Mouse (Mus musculus): ENCODE measurements around the gene Smad1. TPM values are rescaled to one million over a fixed set of nuclear protein-coding genes. Genes with fewer than 3 reads are reported as not detected.

The Smad1 gene
- polyA plus RNA-seq, 1 experiment from 2014 or later, result 18.5 TPM

DNA sequence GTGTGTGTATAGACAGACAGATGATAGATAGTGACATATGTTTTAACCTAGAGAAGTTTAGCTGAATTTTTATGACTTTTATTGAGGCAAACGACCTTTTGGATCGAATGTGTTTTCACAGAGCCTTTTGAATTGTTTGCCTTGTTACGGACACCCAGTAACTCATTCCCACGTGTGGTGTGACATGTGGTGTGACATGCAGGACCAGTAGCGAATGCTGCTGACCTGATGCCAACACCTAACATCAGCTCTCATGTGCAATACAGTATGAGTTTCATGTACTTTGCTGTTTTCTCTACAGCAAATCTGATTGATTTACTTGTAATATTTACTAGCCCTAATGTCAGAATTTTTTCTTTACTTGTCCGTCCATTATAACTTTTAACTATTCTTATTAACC, 53.5 kb downstream of the Smad1 start:
- WGBS, result 81% methylated on average over 6 of the region's 6 CpGs
- no peak overlapping the region for H3K27ac ChIP-seq (ENCODE audit: low read depth, low read length)
- no peak overlapping the region for H3K4me2 ChIP-seq
- no peak overlapping the region for H3K4me3 ChIP-seq (ENCODE audit: low read depth, low read length)
- H3K9me3 ChIP-seq (ENCODE audit: control insufficient read depth, low read length), result no peaks in the 10 kb centered on the region
- no peaks in the 10 kb centered on the region for H3K4me1 ChIP-seq (replicated peaks; ENCODE audit: control insufficient read depth, insufficient read depth, low read length)
- H3K27me3 ChIP-seq (replicated peaks; ENCODE audit: control insufficient read depth, insufficient read depth, low read length), result no peaks in the 10 kb centered on the region
- peaks cover 5% of the 10 kb centered on the region; the same call in 1 of the 2 replicates for H3K36me3 ChIP-seq (ENCODE audit: control insufficient read depth, insufficient read depth, low read length)
- ATAC-seq (replicated peaks; ENCODE audit: low FRiP score) (no peak), DNase-seq (ENCODE audit: low spot score) (no peak)
- no peak overlapping the region for H3K9ac ChIP-seq (ENCODE audit: low read depth, low read length)

DNA sequence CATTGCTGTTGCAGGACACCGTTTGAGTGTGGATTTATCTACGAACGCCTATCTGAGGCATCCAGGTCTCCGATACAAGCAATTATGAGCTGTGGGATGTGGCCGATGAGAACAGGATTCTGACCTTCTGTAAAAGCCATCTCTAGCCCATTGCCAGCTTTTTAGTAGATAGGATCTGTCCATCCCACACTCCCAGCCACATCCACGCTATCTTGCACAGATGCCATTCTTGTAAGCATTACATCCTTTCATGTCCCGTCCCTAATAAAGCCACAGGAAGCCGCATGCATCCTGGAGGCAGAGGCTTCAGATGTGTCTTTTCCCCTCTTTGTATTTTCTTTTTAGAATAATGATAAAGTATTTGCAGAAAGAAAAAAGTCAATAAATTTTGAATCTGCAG, 58.1 kb downstream of the Smad1 start:
- H3K4me2 ChIP-seq, result no peak overlapping the region
- H3K27ac ChIP-seq (ENCODE audit: low read depth, low read length), result no peak overlapping the region
- 69% methylated on average over 8 of the region's 8 CpGs for WGBS
- no peaks in the 10 kb centered on the region for H3K27me3 ChIP-seq (replicated peaks; ENCODE audit: control insufficient read depth, insufficient read depth, low read length)
- peaks cover 5% of the 10 kb centered on the region; the same call in 1 of the 2 replicates for H3K36me3 ChIP-seq (ENCODE audit: control insufficient read depth, insufficient read depth, low read length)
- no peak for DNase-seq (ENCODE audit: low spot score)
- no peaks in the 10 kb centered on the region for H3K4me1 ChIP-seq (replicated peaks; ENCODE audit: control insufficient read depth, insufficient read depth, low read length)
- no peak for ATAC-seq (replicated peaks; ENCODE audit: low FRiP score)
- no peaks in the 10 kb centered on the region for H3K9me3 ChIP-seq (ENCODE audit: control insufficient read depth, low read length)
- no peak overlapping the region for H3K4me3 ChIP-seq (ENCODE audit: low read depth, low read length)
- no peak overlapping the region for H3K9ac ChIP-seq (ENCODE audit: low read depth, low read length)

DNA sequence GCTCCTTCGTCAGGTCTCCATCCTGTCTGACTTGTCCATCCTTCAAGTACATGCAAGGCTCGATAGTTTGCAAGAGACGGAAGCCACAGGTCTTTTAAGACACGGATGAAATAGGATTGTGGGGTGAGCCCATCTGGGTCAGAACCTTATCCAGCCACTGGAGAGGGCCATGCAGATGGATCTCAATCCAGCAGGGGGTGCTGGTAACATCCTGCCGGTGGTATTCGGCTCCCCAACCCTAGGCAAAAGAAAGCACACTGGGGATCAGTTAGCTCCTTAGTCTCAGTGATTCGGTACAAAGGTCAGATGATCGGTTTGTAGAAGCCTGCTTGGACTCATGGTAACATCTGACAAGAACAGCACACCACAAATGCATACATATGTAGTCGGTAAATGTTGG, 59.8 kb downstream of the Smad1 start:
- H3K4me3 ChIP-seq (ENCODE audit: low read depth, low read length), result no peak overlapping the region
- no peak overlapping the region for H3K9ac ChIP-seq (ENCODE audit: low read depth, low read length)
- no peak for ATAC-seq (replicated peaks; ENCODE audit: low FRiP score)
- H3K27ac ChIP-seq (ENCODE audit: low read depth, low read length), result no peak overlapping the region
- 79% methylated on average over 9 of the region's 9 CpGs for WGBS
- DNase-seq (ENCODE audit: low spot score), result no peak
- peaks cover 5% of the 10 kb centered on the region; the same call in 1 of the 2 replicates for H3K36me3 ChIP-seq (ENCODE audit: control insufficient read depth, insufficient read depth, low read length)
- no peaks in the 10 kb centered on the region for H3K4me1 ChIP-seq (replicated peaks; ENCODE audit: control insufficient read depth, insufficient read depth, low read length)
- no peaks in the 10 kb centered on the region for H3K27me3 ChIP-seq (replicated peaks; ENCODE audit: control insufficient read depth, insufficient read depth, low read length)
- H3K9me3 ChIP-seq (ENCODE audit: control insufficient read depth, low read length), result no peaks in the 10 kb centered on the region
- H3K4me2 ChIP-seq, result no peak overlapping the region

DNA sequence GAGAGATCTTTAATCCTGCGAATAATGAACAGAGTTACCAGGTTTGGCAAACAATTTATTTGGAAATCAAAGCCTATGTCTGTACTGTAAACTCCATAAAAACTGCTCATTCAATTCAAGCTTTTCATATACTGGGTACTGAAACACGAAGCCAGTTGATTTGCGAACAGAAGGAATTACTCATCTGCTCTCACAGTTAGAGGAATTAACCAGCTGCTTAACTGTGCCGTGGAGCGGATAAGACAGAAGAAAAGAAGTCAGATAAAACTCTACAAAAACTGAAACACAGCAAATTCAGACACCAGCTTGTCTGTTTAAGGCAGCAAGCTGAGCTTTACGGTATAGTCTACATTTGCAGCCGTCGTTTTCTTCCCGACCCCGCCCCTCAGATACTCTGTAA, 60.7 kb downstream of the Smad1 start:
- Histone ChIP-seq H3K9me3 (ENCODE audit: control insufficient read depth, low read length) (no peaks in the 10 kb centered on the region), H3K9ac (ENCODE audit: low read depth, low read length) (no peak overlapping the region)

DNA sequence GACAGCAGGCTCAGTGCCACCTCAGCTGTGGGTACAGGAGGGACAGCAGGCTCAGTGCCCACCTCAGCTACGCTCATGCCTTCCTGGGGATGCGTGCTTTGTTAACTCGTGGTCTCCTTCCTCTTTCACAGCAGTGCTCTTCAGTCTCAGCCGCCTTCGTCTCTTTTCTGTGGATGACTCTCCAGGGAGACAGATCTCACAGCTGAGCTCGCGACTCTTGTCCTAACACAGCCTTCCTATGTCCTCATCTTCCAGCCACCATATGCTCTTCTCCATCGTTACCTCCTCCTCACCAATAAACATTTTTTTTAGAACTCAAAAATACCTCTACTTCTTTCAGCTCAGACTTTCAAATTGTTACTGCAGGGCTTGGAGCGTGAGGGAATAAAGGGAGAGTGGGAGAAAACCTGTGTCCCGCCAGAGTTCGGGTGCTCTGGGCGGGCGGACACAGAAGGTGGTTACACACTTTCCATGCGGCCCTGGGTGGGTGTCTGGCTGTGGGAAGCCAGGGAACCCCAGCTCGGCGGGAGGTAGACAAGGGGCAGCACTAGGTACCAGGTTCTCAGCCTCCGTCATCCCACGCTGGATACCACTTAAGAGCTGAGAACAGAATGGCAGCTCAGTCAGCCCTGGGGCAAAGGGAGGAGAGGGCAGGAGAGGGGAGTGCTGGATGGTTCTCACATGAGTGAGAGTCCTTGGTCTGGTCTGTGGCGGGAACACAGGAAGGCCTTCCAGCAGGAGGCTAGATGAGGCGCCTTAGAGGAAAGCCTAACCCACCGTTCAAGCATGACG, 67.0 kb downstream of the Smad1 start:
- no peak overlapping the region for H3K4me2 ChIP-seq

More for the DNA sequence above, 60.7 kb downstream of the Smad1 start:
- no peak for DNase-seq (ENCODE audit: low spot score)
- Histone ChIP-seq H3K27me3 (replicated peaks; ENCODE audit: control insufficient read depth, insufficient read depth, low read length) (no peaks in the 10 kb centered on the region), H3K4me1 (replicated peaks; ENCODE audit: control insufficient read depth, insufficient read depth, low read length) (no peaks in the 10 kb centered on the region), H3K4me2 (no peak overlapping the region), H3K36me3 (ENCODE audit: control insufficient read depth, insufficient read depth, low read length) (peaks cover 5% of the 10 kb centered on the region; the same call in 1 of the 2 replicates), H3K4me3 (ENCODE audit: low read depth, low read length) (no peak overlapping the region), H3K27ac (ENCODE audit: low read depth, low read length) (no peak overlapping the region)
- 87% methylated on average over 10 of the region's 10 CpGs for WGBS
- no peak for ATAC-seq (replicated peaks; ENCODE audit: low FRiP score)

DNA sequence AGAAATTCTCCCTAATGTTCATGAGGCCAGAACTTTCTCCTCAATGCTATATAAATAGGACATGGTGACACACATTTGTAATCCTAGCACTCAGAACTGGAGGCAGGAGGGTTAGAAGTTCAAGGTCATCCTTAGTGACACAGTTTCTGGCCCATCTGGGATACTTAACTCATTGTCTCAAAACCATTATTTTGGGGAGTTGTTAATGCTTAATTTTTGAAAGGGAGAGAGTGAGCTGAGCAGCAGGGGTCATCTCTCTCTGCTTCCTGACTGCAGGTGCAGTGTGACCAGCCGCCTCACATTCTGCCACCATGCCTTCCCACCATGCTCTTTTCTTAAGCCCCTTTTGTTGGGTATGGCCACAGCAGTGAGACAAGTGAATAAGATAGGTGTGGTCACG, 67.7 kb downstream of the Smad1 start:
- no peak overlapping the region for H3K4me3 ChIP-seq (ENCODE audit: low read depth, low read length)
- H3K9me3 ChIP-seq (ENCODE audit: control insufficient read depth, low read length), result no peaks in the 10 kb centered on the region
- no peak overlapping the region for H3K27ac ChIP-seq (ENCODE audit: low read depth, low read length)
- DNase-seq (ENCODE audit: low spot score) (no peak), ATAC-seq (replicated peaks; ENCODE audit: low FRiP score) (no peak)
- H3K4me1 ChIP-seq (replicated peaks; ENCODE audit: control insufficient read depth, insufficient read depth, low read length), result no peaks in the 10 kb centered on the region
- H3K36me3 ChIP-seq (ENCODE audit: control insufficient read depth, insufficient read depth, low read length), result no peaks in the 10 kb centered on the region
- no peak overlapping the region for H3K4me2 ChIP-seq
- no peaks in the 10 kb centered on the region for H3K27me3 ChIP-seq (replicated peaks; ENCODE audit: control insufficient read depth, insufficient read depth, low read length)
- 83% methylated on average over 2 of the region's 2 CpGs for WGBS
- H3K9ac ChIP-seq (ENCODE audit: low read depth, low read length), result no peak overlapping the region

More for the DNA sequence above, 67.0 kb downstream of the Smad1 start:
- ATAC-seq (replicated peaks; ENCODE audit: low FRiP score) (no peak), DNase-seq (ENCODE audit: low spot score) (no peak)
- no peak overlapping the region for H3K27ac ChIP-seq (ENCODE audit: low read depth, low read length)
- H3K27me3 ChIP-seq (replicated peaks; ENCODE audit: control insufficient read depth, insufficient read depth, low read length), result no peaks in the 10 kb centered on the region
- no peak overlapping the region for H3K4me3 ChIP-seq (ENCODE audit: low read depth, low read length)
- H3K9ac ChIP-seq (ENCODE audit: low read depth, low read length), result no peak overlapping the region
- no peaks in the 10 kb centered on the region for H3K9me3 ChIP-seq (ENCODE audit: control insufficient read depth, low read length)
- H3K4me1 ChIP-seq (replicated peaks; ENCODE audit: control insufficient read depth, insufficient read depth, low read length), result no peaks in the 10 kb centered on the region
- H3K36me3 ChIP-seq (ENCODE audit: control insufficient read depth, insufficient read depth, low read length), result no peaks in the 10 kb centered on the region
- 86% methylated on average over 22 of the region's 22 CpGs for WGBS

DNA sequence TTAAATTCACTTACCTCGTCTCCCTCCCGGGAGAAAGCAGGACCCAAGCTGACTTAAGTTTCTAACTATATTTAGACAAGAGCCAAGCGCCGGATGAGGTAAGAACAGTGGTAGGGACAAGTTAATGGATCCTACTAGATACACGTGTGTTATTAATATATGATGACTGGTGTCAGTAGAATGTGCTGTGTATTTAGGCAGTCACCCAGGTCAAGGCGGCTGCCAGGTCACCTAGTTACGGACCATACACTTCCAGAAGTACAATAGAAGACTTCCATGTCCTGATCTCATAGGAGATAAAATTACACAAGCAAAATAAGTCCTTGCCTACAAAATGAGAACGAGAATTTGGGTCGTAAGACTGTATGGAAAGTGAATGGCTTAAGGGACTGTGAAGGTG, 68.3 kb downstream of the Smad1 start:
- H3K27me3 ChIP-seq (replicated peaks; ENCODE audit: control insufficient read depth, insufficient read depth, low read length), result no peaks in the 10 kb centered on the region
- WGBS, result 81% methylated on average over 9 of the region's 9 CpGs

DNA sequence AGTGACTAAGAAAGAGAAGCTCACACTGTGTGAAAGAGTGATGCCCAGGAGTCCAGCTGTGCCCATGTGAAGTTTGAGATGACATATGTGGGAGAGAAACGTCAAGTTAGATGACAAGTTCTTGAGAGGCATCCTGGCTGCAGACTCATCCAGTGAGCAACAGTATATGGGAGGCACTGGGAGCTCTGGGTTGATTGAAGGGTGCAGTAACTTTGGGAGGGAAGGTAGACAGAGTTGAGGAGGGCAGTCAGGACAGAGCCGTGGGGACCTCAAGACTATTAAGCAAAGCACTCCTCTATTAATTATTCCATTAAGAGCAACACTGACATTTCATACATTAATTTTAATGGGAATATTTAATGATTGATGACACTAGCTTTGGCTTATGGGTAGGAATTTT, 69.6 kb downstream of the Smad1 start:
- DNase-seq (ENCODE audit: low spot score), result no peak
- no peaks in the 10 kb centered on the region for H3K9me3 ChIP-seq (ENCODE audit: control insufficient read depth, low read length)
- no peak overlapping the region for H3K4me3 ChIP-seq (ENCODE audit: low read depth, low read length)
- ATAC-seq (replicated peaks; ENCODE audit: low FRiP score), result no peak
- H3K27me3 ChIP-seq (replicated peaks; ENCODE audit: control insufficient read depth, insufficient read depth, low read length), result no peaks in the 10 kb centered on the region
- H3K4me1 ChIP-seq (replicated peaks; ENCODE audit: control insufficient read depth, insufficient read depth, low read length), result no peaks in the 10 kb centered on the region
- no peak overlapping the region for H3K4me2 ChIP-seq
- no peaks in the 10 kb centered on the region for H3K36me3 ChIP-seq (ENCODE audit: control insufficient read depth, insufficient read depth, low read length)
- no peak overlapping the region for H3K9ac ChIP-seq (ENCODE audit: low read depth, low read length)
- H3K27ac ChIP-seq (ENCODE audit: low read depth, low read length), result no peak overlapping the region
- 80% methylated on average over 2 of the region's 2 CpGs for WGBS

More for the DNA sequence above, 68.3 kb downstream of the Smad1 start:
- DNase-seq (ENCODE audit: low spot score), result no peak
- ATAC-seq (replicated peaks; ENCODE audit: low FRiP score), result no peak
- Histone ChIP-seq H3K4me3 (ENCODE audit: low read depth, low read length) (no peak overlapping the region), H3K9me3 (ENCODE audit: control insufficient read depth, low read length) (no peaks in the 10 kb centered on the region), H3K36me3 (ENCODE audit: control insufficient read depth, insufficient read depth, low read length) (no peaks in the 10 kb centered on the region), H3K4me1 (replicated peaks; ENCODE audit: control insufficient read depth, insufficient read depth, low read length) (no peaks in the 10 kb centered on the region), H3K4me2 (no peak overlapping the region), H3K9ac (ENCODE audit: low read depth, low read length) (no peak overlapping the region), H3K27ac (ENCODE audit: low read depth, low read length) (no peak overlapping the region)

DNA sequence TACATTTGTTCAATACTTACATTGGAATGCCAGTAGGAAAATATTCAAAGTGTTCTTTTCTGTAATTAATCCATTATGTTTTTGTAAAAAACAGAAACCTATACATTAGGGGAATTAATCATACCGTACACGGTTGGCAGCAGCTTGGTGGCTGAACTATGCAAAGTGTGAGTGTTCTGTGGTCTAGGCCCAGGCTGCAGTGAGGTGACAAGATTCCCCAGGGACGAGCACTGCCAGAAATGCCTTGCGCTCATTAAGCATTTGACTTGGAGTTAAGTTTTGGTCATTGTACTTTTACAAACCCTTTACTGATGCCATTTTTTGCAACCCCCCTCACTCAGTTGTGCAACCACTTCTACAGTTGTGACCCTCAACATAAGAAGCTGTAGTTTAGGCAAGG, 70.1 kb downstream of the Smad1 start:
- no peaks in the 10 kb centered on the region for H3K4me1 ChIP-seq (replicated peaks; ENCODE audit: control insufficient read depth, insufficient read depth, low read length)
- H3K27ac ChIP-seq (ENCODE audit: low read depth, low read length), result no peak overlapping the region
- DNase-seq (ENCODE audit: low spot score), result no peak
- H3K27me3 ChIP-seq (replicated peaks; ENCODE audit: control insufficient read depth, insufficient read depth, low read length), result no peaks in the 10 kb centered on the region
- H3K4me2 ChIP-seq, result no peak overlapping the region
- no peak for ATAC-seq (replicated peaks; ENCODE audit: low FRiP score)
- no peaks in the 10 kb centered on the region for H3K36me3 ChIP-seq (ENCODE audit: control insufficient read depth, insufficient read depth, low read length)
- H3K4me3 ChIP-seq (ENCODE audit: low read depth, low read length), result no peak overlapping the region
- H3K9ac ChIP-seq (ENCODE audit: low read depth, low read length), result no peak overlapping the region
- no peaks in the 10 kb centered on the region for H3K9me3 ChIP-seq (ENCODE audit: control insufficient read depth, low read length)
- 89% methylated on average over 4 of the region's 4 CpGs for WGBS
